Mouse (Mus musculus): ENCODE measurements at regions not wholly inside any gene's neighbourhood (a gene's known extent, or its start where the extent isn't known, plus 50 kb on each side); places are given as distances from the start of the nearest gene placed in this dataset.

- DNase-seq (ENCODE audit: low read depth): no peak
Observed at GRCm38 (mm10) chr2:181930037-181930436, 60.9 kb upstream of the Gm14496 start.

DNA sequence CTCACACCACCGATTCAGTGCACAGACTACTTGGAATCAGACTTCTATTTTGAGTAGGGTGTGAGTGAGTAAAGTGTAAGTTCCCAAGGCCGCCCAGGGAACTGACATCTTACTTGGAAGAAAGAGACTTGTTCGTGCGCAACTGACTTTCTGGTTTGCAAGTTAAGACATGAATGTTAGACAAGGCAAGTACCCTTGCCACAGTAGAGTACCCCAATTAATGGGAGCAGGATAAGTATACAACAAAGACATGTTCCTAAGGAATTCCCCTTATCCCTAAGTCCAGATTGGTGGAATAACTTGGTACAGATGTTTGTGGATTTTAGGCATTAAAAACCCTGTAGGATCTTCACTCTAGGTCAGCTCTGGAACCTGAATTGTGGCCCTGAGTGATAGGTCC, 60.4 kb upstream of the Gm14496 start:
- peak; percentile 50 for DNase-seq (ENCODE audit: low read depth)

DNA sequence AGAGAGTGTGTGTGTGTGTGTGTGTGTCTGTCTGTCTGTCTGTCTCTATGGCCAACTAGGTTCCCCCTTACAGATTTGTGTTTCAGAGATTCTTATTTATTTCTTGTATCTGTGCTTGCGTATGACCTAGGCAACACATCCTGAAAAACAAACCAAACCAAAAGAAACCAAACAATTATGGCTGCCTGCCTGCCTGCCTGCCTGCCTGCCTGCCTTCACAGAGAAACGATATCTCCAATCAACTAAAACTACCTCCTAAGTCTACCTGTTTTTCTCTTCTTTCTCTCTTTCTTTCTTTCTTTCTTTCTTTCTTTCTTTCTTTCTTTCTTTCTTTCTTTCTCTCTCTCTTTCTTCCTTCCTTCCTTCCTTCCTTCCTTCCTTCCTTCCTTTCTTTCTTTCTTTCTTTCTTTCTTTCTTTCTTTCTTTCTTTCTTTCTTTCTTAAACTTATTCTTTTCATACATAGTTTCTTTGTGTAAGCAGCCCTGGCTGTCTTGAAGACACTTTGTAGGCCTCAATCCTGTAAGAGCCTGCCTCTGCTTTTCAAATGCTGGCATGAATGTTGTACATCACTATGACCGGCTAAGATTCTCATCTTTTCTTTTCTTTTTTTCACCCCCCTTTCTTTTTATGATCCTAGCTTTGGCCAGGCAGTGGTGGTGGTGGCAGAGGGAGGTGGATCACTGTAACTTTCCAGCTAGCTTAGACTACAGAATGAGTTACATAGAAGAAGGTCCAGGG, 59.7 kb upstream of the Gm14496 start:
- peak; percentile 71 for DNase-seq (ENCODE audit: low read depth)

DNA sequence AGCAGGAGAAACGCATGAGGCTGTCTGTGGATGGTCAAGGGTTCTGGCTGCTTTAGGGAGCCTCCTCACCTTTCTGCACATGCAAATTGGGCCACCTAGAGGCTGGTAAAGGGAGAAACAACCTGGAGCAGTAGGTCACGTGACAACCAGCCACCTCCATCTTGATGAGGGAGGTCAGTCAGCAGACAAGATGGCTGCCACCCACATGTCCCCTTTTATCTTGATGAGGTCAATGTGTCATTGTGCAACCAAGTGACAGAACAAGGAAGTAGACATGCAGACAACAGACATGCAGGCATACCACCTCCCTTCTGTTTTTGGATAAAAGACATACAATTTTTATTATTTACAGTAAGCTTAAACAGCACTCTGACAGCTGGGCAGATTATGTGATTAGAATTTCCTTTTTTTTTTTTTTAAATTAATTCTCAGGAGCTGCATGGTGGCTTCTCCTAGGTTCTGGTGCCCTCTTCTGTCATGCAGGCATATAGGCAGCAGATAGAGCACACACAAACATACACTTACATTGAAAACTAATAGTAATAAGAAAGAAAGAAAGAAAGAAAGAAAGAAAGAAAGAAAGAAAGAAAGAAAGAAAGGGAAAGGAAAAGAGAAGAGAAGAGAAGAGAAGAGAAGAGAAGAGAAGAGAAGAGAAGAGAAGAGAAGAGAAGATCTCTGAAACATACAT, 58.9 kb upstream of the Gm14496 start:
- peak; percentile 77 for DNase-seq (ENCODE audit: low read depth)

Measured in induced T-regulatory cell, adult 2 months (primary cell).